Mouse (Mus musculus): Measurements from ENCODE around the gene Srl. TPM values are rescaled to one million over a fixed set of nuclear protein-coding genes. Genes with fewer than 3 reads are reported as not detected.

Srl gene
- polyA plus RNA-seq, 1 experiment, result 11.4 TPM

GRCm38 (mm10) chr16:4455693-4456092 lies 85.9 kb downstream of the Srl start:
- Histone ChIP-seq H3K36me3 (ENCODE audit: control insufficient read depth, insufficient read depth) (no peaks in the 10 kb centered on the region), H3K79me2 (ENCODE audit: control insufficient read depth, insufficient read depth) (no peaks in the 10 kb centered on the region), H3K27me3 (ENCODE audit: control insufficient read depth, insufficient read depth, insufficient read length) (no peaks in the 10 kb centered on the region), H3ac (ENCODE audit: control insufficient read depth, insufficient read length, low read depth) (no peak overlapping the region), H3K4me3 (ENCODE audit: insufficient read depth, poor library complexity, severe bottlenecking) (no peak overlapping the region), H3K79me3 (ENCODE audit: low read depth) (no peaks in the 10 kb centered on the region)
- TF ChIP-seq MAX (IDR thresholded peaks at IDR 0.05), result peak; percentile 53
- no peak for TF ChIP-seq FOSL1 (IDR thresholded peaks at IDR 0.05; ENCODE audit: insufficient read depth, low read length, poor library complexity, severe bottlenecking)
- TF ChIP-seq MYOD1 (IDR thresholded peaks at IDR 0.05; ENCODE audit: control insufficient read depth, insufficient read length, low read depth), result peak; percentile 98

DNA sequence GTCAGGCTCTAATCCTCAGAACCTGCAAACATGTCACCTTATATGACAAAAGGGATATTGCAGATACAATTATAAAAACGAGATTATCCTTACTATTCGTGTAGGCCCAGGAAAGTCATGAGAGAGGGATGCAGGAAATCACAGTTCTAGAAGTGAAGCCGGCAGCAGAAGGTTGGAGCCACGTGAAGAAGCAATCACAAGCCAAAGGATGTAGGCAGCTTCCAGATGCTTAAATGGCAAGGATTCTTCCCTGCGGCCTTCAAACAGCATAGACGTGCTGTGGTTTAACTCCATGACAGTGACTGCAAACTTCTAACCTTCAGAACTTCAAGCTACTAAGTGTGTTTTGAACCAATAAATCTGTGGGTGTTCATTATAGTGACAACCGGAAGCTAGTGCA lies 87.1 kb downstream of the Srl start:
- H3K79me2 ChIP-seq (ENCODE audit: control insufficient read depth, insufficient read depth), result no peaks in the 10 kb centered on the region
- no peak for TF ChIP-seq CEBPB (IDR thresholded peaks at IDR 0.05; ENCODE audit: low read depth)
- TF ChIP-seq MAX (IDR thresholded peaks at IDR 0.05), result no peak
- TF ChIP-seq MYOD1 (IDR thresholded peaks at IDR 0.05; ENCODE audit: control insufficient read depth, insufficient read length, low read depth), result no peak
- TF ChIP-seq USF1 (IDR thresholded peaks at IDR 0.05; ENCODE audit: low read depth), result no peak
- TF ChIP-seq FOSL1 (IDR thresholded peaks at IDR 0.05; ENCODE audit: insufficient read depth, low read length, poor library complexity, severe bottlenecking), result no peak
- TF ChIP-seq CTCF (IDR thresholded peaks at IDR 0.05; ENCODE audit: control insufficient read depth, insufficient read depth, insufficient read length), result no peak
- no peak for TF ChIP-seq MYOG (IDR thresholded peaks at IDR 0.05; ENCODE audit: control insufficient read depth, extremely low read depth, insufficient read length)
- no peaks in the 10 kb centered on the region for H3K79me3 ChIP-seq (ENCODE audit: low read depth)
- H3K36me3 ChIP-seq (ENCODE audit: control insufficient read depth, insufficient read depth), result no peaks in the 10 kb centered on the region
- no peak overlapping the region for H3K4me3 ChIP-seq (ENCODE audit: insufficient read depth, poor library complexity, severe bottlenecking)
- H3ac ChIP-seq (ENCODE audit: control insufficient read depth, insufficient read length, low read depth), result no peak overlapping the region
- H3K27me3 ChIP-seq (ENCODE audit: control insufficient read depth, insufficient read depth, insufficient read length), result no peaks in the 10 kb centered on the region

DNA sequence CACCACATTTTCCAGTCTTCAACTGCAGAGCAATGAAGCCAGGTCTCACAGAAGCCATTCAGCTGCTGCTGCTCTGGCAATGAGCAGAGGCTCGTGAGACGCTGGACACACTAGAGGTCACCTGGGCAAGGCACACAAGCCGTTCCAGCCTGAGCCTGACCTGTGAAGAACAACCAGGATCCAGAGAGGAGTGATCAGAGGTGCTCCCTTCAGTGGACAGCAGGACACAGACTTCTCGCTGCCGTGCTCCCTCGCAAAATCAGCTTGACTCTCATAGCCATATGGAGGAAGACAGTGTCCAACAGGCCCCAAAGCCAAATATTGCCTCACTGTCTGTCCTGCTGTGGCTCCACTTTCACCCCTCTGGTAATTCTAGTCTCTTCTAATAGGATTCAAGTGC lies 92.2 kb downstream of the Srl start:
- Histone ChIP-seq H3K4me3 (ENCODE audit: insufficient read depth, poor library complexity, severe bottlenecking) (no peak overlapping the region), H3ac (ENCODE audit: control insufficient read depth, insufficient read length, low read depth) (no peak overlapping the region), H3K79me2 (ENCODE audit: control insufficient read depth, insufficient read depth) (no peaks in the 10 kb centered on the region), H3K79me3 (ENCODE audit: low read depth) (no peaks in the 10 kb centered on the region), H3K27me3 (ENCODE audit: control insufficient read depth, insufficient read depth, insufficient read length) (no peaks in the 10 kb centered on the region), H3K36me3 (ENCODE audit: control insufficient read depth, insufficient read depth) (no peaks in the 10 kb centered on the region)
- TF ChIP-seq MYOG (IDR thresholded peaks at IDR 0.05; ENCODE audit: control insufficient read depth, extremely low read depth, insufficient read length), result no peak
- TF ChIP-seq CTCF (IDR thresholded peaks at IDR 0.05; ENCODE audit: control insufficient read depth, insufficient read depth, insufficient read length), result no peak
- no peak for TF ChIP-seq MAX (IDR thresholded peaks at IDR 0.05)
- TF ChIP-seq MYOD1 (IDR thresholded peaks at IDR 0.05; ENCODE audit: control insufficient read depth, insufficient read length, low read depth), result no peak
- no peak for TF ChIP-seq USF1 (IDR thresholded peaks at IDR 0.05; ENCODE audit: low read depth)
- TF ChIP-seq FOSL1 (IDR thresholded peaks at IDR 0.05; ENCODE audit: insufficient read depth, low read length, poor library complexity, severe bottlenecking), result no peak
- no peak for TF ChIP-seq CEBPB (IDR thresholded peaks at IDR 0.05; ENCODE audit: low read depth)

DNA sequence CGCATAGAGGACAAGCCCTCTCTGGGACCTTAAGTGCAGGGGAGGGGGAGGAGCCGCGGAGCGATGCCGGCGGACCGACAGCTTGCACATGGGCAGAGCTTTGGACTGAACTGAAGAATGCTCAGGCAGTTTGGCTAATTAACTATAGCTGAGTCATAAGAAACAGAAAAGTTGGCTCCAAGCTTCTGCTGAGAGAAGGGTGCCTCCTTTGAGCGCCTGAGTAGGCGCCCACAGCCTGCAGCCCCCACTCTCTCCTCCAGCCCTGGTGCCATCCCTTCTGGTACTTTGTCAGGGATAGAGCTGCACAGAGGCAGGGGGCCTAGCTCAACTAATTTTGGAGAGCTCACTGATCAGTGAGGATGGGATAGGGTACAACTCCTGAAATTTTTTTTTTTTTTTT lies 93.4 kb downstream of the Srl start:
- H3K36me3 ChIP-seq (ENCODE audit: control insufficient read depth, insufficient read depth), result no peaks in the 10 kb centered on the region
- TF ChIP-seq CEBPB (IDR thresholded peaks at IDR 0.05; ENCODE audit: low read depth) (no peak), FOSL1 (IDR thresholded peaks at IDR 0.05; ENCODE audit: insufficient read depth, low read length, poor library complexity, severe bottlenecking) (no peak), MYOD1 (IDR thresholded peaks at IDR 0.05; ENCODE audit: control insufficient read depth, insufficient read length, low read depth) (no peak), CTCF (IDR thresholded peaks at IDR 0.05; ENCODE audit: control insufficient read depth, insufficient read depth, insufficient read length) (no peak), MAX (IDR thresholded peaks at IDR 0.05) (no peak), USF1 (IDR thresholded peaks at IDR 0.05; ENCODE audit: low read depth) (no peak), MYOG (IDR thresholded peaks at IDR 0.05; ENCODE audit: control insufficient read depth, extremely low read depth, insufficient read length) (no peak)
- no peaks in the 10 kb centered on the region for H3K79me3 ChIP-seq (ENCODE audit: low read depth)
- no peaks in the 10 kb centered on the region for H3K79me2 ChIP-seq (ENCODE audit: control insufficient read depth, insufficient read depth)
- H3K4me3 ChIP-seq (ENCODE audit: insufficient read depth, poor library complexity, severe bottlenecking), result no peak overlapping the region
- no peaks in the 10 kb centered on the region for H3K27me3 ChIP-seq (ENCODE audit: control insufficient read depth, insufficient read depth, insufficient read length)
- no peak overlapping the region for H3ac ChIP-seq (ENCODE audit: control insufficient read depth, insufficient read length, low read depth)

DNA sequence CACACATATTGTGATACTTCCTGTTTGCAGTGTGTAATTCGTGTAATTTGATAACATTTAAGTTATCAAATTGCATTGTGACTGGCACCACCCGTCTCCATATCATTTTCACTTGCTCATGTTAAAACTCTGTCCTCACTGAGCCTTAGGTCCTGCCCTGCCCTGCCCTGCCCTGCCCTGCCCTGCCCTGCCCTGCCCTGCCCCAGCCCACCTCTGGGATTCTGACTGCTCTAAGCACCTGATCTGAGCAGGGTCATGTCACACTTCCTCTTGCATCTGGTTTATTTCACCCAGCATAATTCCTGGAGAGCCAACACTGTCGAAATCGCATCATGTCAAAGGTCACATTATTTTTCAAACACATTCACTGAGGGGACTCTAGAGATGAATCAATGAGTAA lies 95.2 kb downstream of the Srl start:
- TF ChIP-seq FOSL1 (IDR thresholded peaks at IDR 0.05; ENCODE audit: insufficient read depth, low read length, poor library complexity, severe bottlenecking) (no peak), CEBPB (IDR thresholded peaks at IDR 0.05; ENCODE audit: low read depth) (peak; percentile 12)
- no peak overlapping the region for H3K4me3 ChIP-seq (ENCODE audit: insufficient read depth, poor library complexity, severe bottlenecking)
- H3K27me3 ChIP-seq (ENCODE audit: control insufficient read depth, insufficient read depth, insufficient read length), result no peaks in the 10 kb centered on the region
- H3K79me2 ChIP-seq (ENCODE audit: control insufficient read depth, insufficient read depth), result no peaks in the 10 kb centered on the region
- no peaks in the 10 kb centered on the region for H3K79me3 ChIP-seq (ENCODE audit: low read depth)
- H3ac ChIP-seq (ENCODE audit: control insufficient read depth, insufficient read length, low read depth), result no peak overlapping the region
- H3K36me3 ChIP-seq (ENCODE audit: control insufficient read depth, insufficient read depth), result no peaks in the 10 kb centered on the region

- no peak for TF ChIP-seq USF1 (IDR thresholded peaks at IDR 0.05; ENCODE audit: low read depth)
- no peak for TF ChIP-seq FOSL1 (IDR thresholded peaks at IDR 0.05; ENCODE audit: insufficient read depth, low read length, poor library complexity, severe bottlenecking)
- TF ChIP-seq MYOD1 (IDR thresholded peaks at IDR 0.05; ENCODE audit: control insufficient read depth, insufficient read length, low read depth), result no peak
- TF ChIP-seq CEBPB (IDR thresholded peaks at IDR 0.05; ENCODE audit: low read depth), result no peak
- no peak for TF ChIP-seq CTCF (IDR thresholded peaks at IDR 0.05; ENCODE audit: control insufficient read depth, insufficient read depth, insufficient read length)
- no peak for TF ChIP-seq MYOG (IDR thresholded peaks at IDR 0.05; ENCODE audit: control insufficient read depth, extremely low read depth, insufficient read length)
- no peak for TF ChIP-seq MAX (IDR thresholded peaks at IDR 0.05)
- H3ac ChIP-seq (ENCODE audit: control insufficient read depth, insufficient read length, low read depth), result no peak overlapping the region
- H3K79me2 ChIP-seq (ENCODE audit: control insufficient read depth, insufficient read depth), result no peaks in the 10 kb centered on the region
- H3K79me3 ChIP-seq (ENCODE audit: low read depth), result no peaks in the 10 kb centered on the region
- H3K4me3 ChIP-seq (ENCODE audit: insufficient read depth, poor library complexity, severe bottlenecking), result no peak overlapping the region
- no peaks in the 10 kb centered on the region for H3K36me3 ChIP-seq (ENCODE audit: control insufficient read depth, insufficient read depth)
- no peaks in the 10 kb centered on the region for H3K27me3 ChIP-seq (ENCODE audit: control insufficient read depth, insufficient read depth, insufficient read length)
Observed at GRCm38 (mm10) chr16:4444378-4444777, 97.2 kb downstream of the Srl start.
